Mouse (Mus musculus) G1E (cell line): ENCODE data around the gene Mpnd.

Source experiments
- CTCF ChIP-seq: IDR thresholded peaks from 2 replicates; pipeline ENCODE4 v1.5.1; 2012; ENCODE audit warnings: low read depth, low read length, inconsistent platforms, mixed read lengths
- GATA2 ChIP-seq: IDR thresholded peaks from 2 replicates; pipeline ENCODE4 v1.6.1; 2012; ENCODE audit warnings: low read depth, low read length, inconsistent platforms, borderline replicate concordance
- POLR2AphosphoS5 ChIP-seq: IDR thresholded peaks from 2 replicates; pipeline ENCODE4 v1.6.1; 2012; ENCODE audit warnings: low read depth, low read length, inconsistent platforms; ENCODE audit not compliant: insufficient replicate concordance
- TAL1 ChIP-seq: conservative IDR thresholded peaks from 2 replicates; pipeline ENCODE4 v1.6.1; 2012; ENCODE audit warnings: low read depth, low read length, inconsistent platforms, mixed read lengths

DNA sequence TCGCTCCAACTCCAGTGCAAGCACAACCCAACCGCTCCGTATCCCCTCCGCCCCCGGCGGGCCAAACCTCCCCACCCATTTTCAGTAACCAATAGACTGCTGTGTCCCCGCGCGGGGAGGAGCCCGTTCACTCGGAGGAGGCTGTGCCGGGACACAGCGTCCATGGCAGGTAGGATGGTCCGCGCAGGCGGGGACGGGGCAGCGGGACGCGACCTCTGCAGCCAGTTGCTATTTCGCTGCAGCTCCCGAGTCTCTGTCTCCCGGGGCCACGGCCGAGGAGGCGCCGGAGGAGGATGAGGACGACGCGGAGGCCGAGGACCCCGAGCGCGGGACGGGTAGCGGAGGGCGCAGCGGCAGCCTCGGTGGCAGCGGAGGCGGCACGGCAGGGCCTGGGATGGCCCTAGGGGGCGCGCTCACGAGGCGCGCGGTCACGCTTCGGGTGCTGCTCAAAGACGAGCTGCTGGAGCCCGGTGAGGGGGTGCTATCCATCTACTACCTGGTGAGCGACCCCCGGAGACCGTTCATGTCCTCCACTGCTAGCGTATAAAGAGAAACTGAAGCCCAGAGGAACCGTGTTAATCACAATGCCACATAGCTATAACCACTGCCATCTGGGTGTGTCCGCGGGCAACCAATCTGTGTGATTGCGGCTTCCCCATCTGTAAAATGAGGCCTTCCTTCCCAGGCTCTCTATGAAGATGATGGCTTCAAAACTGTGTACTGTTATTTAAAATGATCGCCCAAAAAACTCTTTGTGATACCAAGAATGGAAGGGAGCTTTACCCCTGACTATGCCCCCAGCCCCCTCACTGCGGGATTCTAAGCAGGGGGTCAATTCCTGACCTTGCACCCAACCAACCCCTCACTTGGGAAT lies 3.8 kb downstream of the Mpnd start:
- no peak for TF ChIP-seq CTCF
- no peak for TF ChIP-seq POLR2AphosphoS5
- no peak for TF ChIP-seq TAL1
- TF ChIP-seq GATA2 = no peak
